19 mouse cellular contexts compared by ENCODE assay signal in genomic region chr2:154785284-154785683, GRCm38 (mm10). TPM values are rescaled to one million over a fixed set of nuclear protein-coding genes. Genes with fewer than 3 reads are reported as not detected.
DNase-seq lines count a peak whose midpoint lies in the region; ATAC-seq and TF ChIP-seq lines count a peak whose summit lies in the region.
"Had no signal": no experiment of that assay in that cellular context is flagged by ENCODE, and none has a peak within 500 bp of the region (broad histone marks: within the 10 kb centered on the region; RNA-seq: fewer than 3 reads in every experiment).

No protein-coding gene starts in this region.

- H3K9me3 ChIP-seq in hindbrain, embryonic 15.5 days: no peaks in the 10 kb centered on the region
- no peaks in the 10 kb centered on the region for H3K9me3 ChIP-seq in hindbrain, embryonic 11.5 days (ENCODE audit: control insufficient read depth, low read length)
- no peaks in the 10 kb centered on the region for H3K9me3 ChIP-seq in midbrain, embryonic 14.5 days (ENCODE audit: control insufficient read depth, low read length)
- no peaks in the 10 kb centered on the region for H3K9me3 ChIP-seq in stomach, postnatal 0 days (ENCODE audit: control insufficient read depth, low read length)
- H3K9me3 ChIP-seq: embryonic facial prominence, embryonic 15.5 days; forebrain, embryonic 12.5 days; limb, embryonic 12.5 days; megakaryocyte, embryonic 14.5 days had no signal

- TF ChIP-seq EP300 in stomach, postnatal 0 days (optimal IDR thresholded peaks at IDR 0.05): no peak

- H3K9ac ChIP-seq in hindbrain, embryonic 15.5 days: no peak overlapping the region
- H3K9ac ChIP-seq in hindbrain, embryonic 11.5 days (ENCODE audit: low read depth, low read length): no peak overlapping the region
- no peak overlapping the region for H3K9ac ChIP-seq in midbrain, embryonic 14.5 days (replicated peaks; ENCODE audit: low read length)
- H3K9ac ChIP-seq in stomach, postnatal 0 days (ENCODE audit: low read length): no peak overlapping the region
- H3K9ac ChIP-seq: embryonic facial prominence, embryonic 15.5 days; forebrain, embryonic 12.5 days; limb, embryonic 12.5 days had no signal

- H3K4me1 ChIP-seq in hindbrain, embryonic 15.5 days (replicated peaks): peaks cover 18% of the 10 kb centered on the region
- H3K4me1 ChIP-seq in hindbrain, embryonic 11.5 days (replicated peaks; ENCODE audit: control insufficient read depth, insufficient read depth, low read length): no peaks in the 10 kb centered on the region
- H3K4me1 ChIP-seq in midbrain, embryonic 14.5 days (ENCODE audit: control insufficient read depth, insufficient read depth, low read length): peaks cover 18% of the 10 kb centered on the region; the same call in 1 of the 2 replicates
- H3K4me1 ChIP-seq in stomach, postnatal 0 days (replicated peaks; ENCODE audit: control insufficient read depth, insufficient read depth): no peaks in the 10 kb centered on the region

- H3K27me3 ChIP-seq in hindbrain, embryonic 15.5 days: no peaks in the 10 kb centered on the region
- no peaks in the 10 kb centered on the region for H3K27me3 ChIP-seq in hindbrain, embryonic 11.5 days (ENCODE audit: control insufficient read depth, insufficient read depth, low read length)
- no peaks in the 10 kb centered on the region for H3K27me3 ChIP-seq in Patski
- no peaks in the 10 kb centered on the region for H3K27me3 ChIP-seq in midbrain, embryonic 14.5 days (ENCODE audit: control insufficient read depth, insufficient read depth, low read length)
- H3K27me3 ChIP-seq in stomach, postnatal 0 days (ENCODE audit: control insufficient read depth, insufficient read depth, low read length): no peaks in the 10 kb centered on the region
- H3K27me3 ChIP-seq: embryonic facial prominence, embryonic 15.5 days; forebrain, embryonic 12.5 days; limb, embryonic 12.5 days had no signal

- intact Hi-C loops in left cerebral cortex, postnatal 36 days (cut with DNase I): no loop called here

- H3K36me3 ChIP-seq in hindbrain, embryonic 15.5 days: no peaks in the 10 kb centered on the region
- H3K36me3 ChIP-seq in hindbrain, embryonic 11.5 days (ENCODE audit: control insufficient read depth, insufficient read depth, low read length): no peaks in the 10 kb centered on the region
- no peaks in the 10 kb centered on the region for H3K36me3 ChIP-seq in midbrain, embryonic 14.5 days (ENCODE audit: control insufficient read depth, insufficient read depth, low read length)
- H3K36me3 ChIP-seq in stomach, postnatal 0 days (ENCODE audit: control insufficient read depth, insufficient read depth, low read length): no peaks in the 10 kb centered on the region
- H3K36me3 ChIP-seq: embryonic facial prominence, embryonic 15.5 days; forebrain, embryonic 12.5 days; limb, embryonic 12.5 days had no signal

- WGBS in hindbrain, embryonic 15.5 days: 53% methylated on average over 3 of the region's 3 CpGs
- 78% methylated on average over 3 of the region's 3 CpGs for WGBS in hindbrain, embryonic 11.5 days
- WGBS in midbrain, embryonic 14.5 days: 50% methylated on average over 3 of the region's 3 CpGs
- WGBS in stomach, postnatal 0 days: 61% methylated on average over 3 of the region's 3 CpGs

- no peak for ATAC-seq in hindbrain, embryonic 15.5 days (ENCODE audit: low FRiP score, low read depth)
- ATAC-seq in hindbrain, embryonic 11.5 days (ENCODE audit: low FRiP score): no peak
- peak; percentile 61 for ATAC-seq in Patski
- ATAC-seq in midbrain, embryonic 14.5 days (ENCODE audit: low FRiP score, low TSS enrichment): no peak
- ATAC-seq in stomach, postnatal 0 days (ENCODE audit: low FRiP score, low TSS enrichment): no peak

- CTCF ChIA-PET in Patski (lab: Charles Lee): no interaction called here

- POLR2A ChIA-PET in Patski (lab: Charles Lee): no interaction called here

- TF ChIP-seq CTCF in Patski (IDR thresholded peaks at IDR 0.05): no peak
- TF ChIP-seq CTCF in stomach, postnatal 0 days (IDR thresholded peaks at IDR 0.05; ENCODE audit: low read depth): no peak

- DNase-seq in hindbrain, embryonic 11.5 days (ENCODE audit: low spot score): no peak
- DNase-seq in 416B (ENCODE audit: low read depth): peak; percentile 50
- DNase-seq in Patski (ENCODE audit: low read depth, low spot score): no peak
- DNase-seq in midbrain, embryonic 14.5 days: peak; percentile 59
- no peak for DNase-seq in left cerebral cortex, postnatal 36 days (ENCODE audit: low spot score in 2 of 2)
- DNase-seq in stomach, postnatal 0 days (ENCODE audit: low spot score): no peak
- DNase-seq: cerebellum, adult 8-10 months; kidney, adult 8-10 months; layer of hippocampus, postnatal 36 days had no signal

- no peak overlapping the region for H3K4me2 ChIP-seq in hindbrain, embryonic 15.5 days
- H3K4me2 ChIP-seq in hindbrain, embryonic 11.5 days (replicated peaks; ENCODE audit: low read depth, low read length): no peak overlapping the region
- H3K4me2 ChIP-seq in midbrain, embryonic 14.5 days (ENCODE audit: low read length): 0 out of 2 replicates have a peak overlapping the region, but pooled peaks have one; percentile 10
- H3K4me2 ChIP-seq in stomach, postnatal 0 days (replicated peaks; ENCODE audit: low read depth): no peak overlapping the region
- H3K4me2 ChIP-seq: embryonic facial prominence, embryonic 15.5 days; forebrain, embryonic 12.5 days; limb, embryonic 12.5 days had no signal

- no peak overlapping the region for H3K4me3 ChIP-seq in hindbrain, embryonic 15.5 days
- no peak overlapping the region for H3K4me3 ChIP-seq in hindbrain, embryonic 11.5 days (ENCODE audit: low read depth, low read length)
- H3K4me3 ChIP-seq in midbrain, embryonic 14.5 days (replicated peaks; ENCODE audit: low read depth, low read length): no peak overlapping the region
- no peak overlapping the region for H3K4me3 ChIP-seq in stomach, postnatal 0 days (ENCODE audit: low read depth, low read length)
- H3K4me3 ChIP-seq: embryonic facial prominence, embryonic 15.5 days; forebrain, embryonic 12.5 days; limb, embryonic 12.5 days; megakaryocyte, embryonic 14.5 days had no signal

- 0 out of 2 replicates have a peak overlapping the region, but pooled peaks have one; percentile 25 for H3K27ac ChIP-seq in hindbrain, embryonic 15.5 days (replicated peaks)
- H3K27ac ChIP-seq in hindbrain, embryonic 11.5 days (ENCODE audit: low read depth, low read length): no peak overlapping the region
- H3K27ac ChIP-seq in midbrain, embryonic 14.5 days (replicated peaks; ENCODE audit: low read depth, low read length): peak overlapping the region; percentile 52; the same call in 1 of the 2 replicates
- H3K27ac ChIP-seq in stomach, postnatal 0 days (replicated peaks): no peak overlapping the region
- H3K27ac ChIP-seq: embryonic facial prominence, embryonic 15.5 days; forebrain, embryonic 12.5 days; limb, embryonic 12.5 days had no signal

- in situ Hi-C loops in Patski (cut with MboI; ENCODE audit: low pct_unique_long_range_greater_than_20kb): no loop called here

RNA-seq across cellular contexts. Expression of gene Raly, which starts 5.6 kb away (rescaled TPM):
- 26.9 and 29.4 TPM in 2 replicates for polyA plus RNA-seq in hindbrain, embryonic 15.5 days (2015; fragmentation: Nextera tagmentation; extraction: Ambion mirVana)
- polyA plus RNA-seq in hindbrain, embryonic 11.5 days (2014; fragmentation: Nextera tagmentation; extraction: Ambion mirVana): 61.8 and 76.6 TPM in 2 replicates
- 237 TPM for polyA plus RNA-seq in Patski (2021)
- polyA plus RNA-seq in midbrain, embryonic 14.5 days (2014; fragmentation: Nextera tagmentation; extraction: Ambion mirVana): 58.3 and 194 TPM in 2 replicates
- total RNA-seq in left cerebral cortex, postnatal 36 days (2021): 100 to 1,000 TPM in 1 of 2 experiments, 10 to 100 TPM in 1; 99.7 to 112 TPM
- 16.8 and 18.7 TPM in 2 replicates for polyA plus RNA-seq in stomach, postnatal 0 days (2015; fragmentation: Nextera tagmentation; extraction: Ambion mirVana)

RNA-seq across cellular contexts. Expression of gene a, which starts 5.9 kb away (rescaled TPM):
- polyA plus RNA-seq in hindbrain, embryonic 15.5 days (2015; fragmentation: Nextera tagmentation; extraction: Ambion mirVana): 0.99 and 1.2 TPM in 2 replicates
- polyA plus RNA-seq in hindbrain, embryonic 11.5 days (2014; fragmentation: Nextera tagmentation; extraction: Ambion mirVana): 0.99 and 1.3 TPM in 2 replicates
- not detected for polyA plus RNA-seq in Patski (2021)
- 3.8 TPM in 1 of 2 replicates, not detected in the other for polyA plus RNA-seq in midbrain, embryonic 14.5 days (2014; fragmentation: Nextera tagmentation; extraction: Ambion mirVana)
- total RNA-seq in left cerebral cortex, postnatal 36 days (2021): not detected
- 0.41 and 0.65 TPM in 2 replicates for polyA plus RNA-seq in stomach, postnatal 0 days (2015; fragmentation: Nextera tagmentation; extraction: Ambion mirVana)
- total RNA-seq: granulocyte monocyte progenitor cell, adult 5-6 weeks; layer of hippocampus, postnatal 36 days had no signal
- polyA plus RNA-seq: heart, postnatal 0 days; lung, embryonic 16.5 days had no signal

RNA-seq across cellular contexts. Expression of gene Gm14214, which starts 15.5 kb away (rescaled TPM):
- not detected in 2 replicates for polyA plus RNA-seq in hindbrain, embryonic 15.5 days (2015; fragmentation: Nextera tagmentation; extraction: Ambion mirVana)
- polyA plus RNA-seq in hindbrain, embryonic 11.5 days (2014; fragmentation: Nextera tagmentation; extraction: Ambion mirVana): not detected in 2 replicates
- polyA plus RNA-seq in Patski (2021): not detected
- polyA plus RNA-seq in midbrain, embryonic 14.5 days (2014; fragmentation: Nextera tagmentation; extraction: Ambion mirVana): not detected in 2 replicates
- not detected for total RNA-seq in left cerebral cortex, postnatal 36 days (2021)
- polyA plus RNA-seq in stomach, postnatal 0 days (2015; fragmentation: Nextera tagmentation; extraction: Ambion mirVana): not detected in 2 replicates
- total RNA-seq: granulocyte monocyte progenitor cell, adult 5-6 weeks; layer of hippocampus, postnatal 36 days had no signal
- polyA plus RNA-seq: cortical plate, adult 2 months; embryonic facial prominence, embryonic 15.5 days; forebrain, embryonic 12.5 days; heart, postnatal 0 days; large intestine, adult 2 months; limb, embryonic 12.5 days; lung, embryonic 16.5 days had no signal

Comparison
In these comparisons a context has a peak if more than half of its experiments do, and no peak if none do; other contexts are left out.
1. H3K27ac ChIP-seq: peak in hindbrain, embryonic 15.5 days (single experiment) and midbrain, embryonic 14.5 days (single experiment); none in hindbrain, embryonic 11.5 days (single experiment) and stomach, postnatal 0 days (single experiment).
2. DNase-seq: peak in 416B (single experiment) and midbrain, embryonic 14.5 days (single experiment); none in hindbrain, embryonic 11.5 days (single experiment), Patski (single experiment), left cerebral cortex, postnatal 36 days (0 of 2) and stomach, postnatal 0 days (single experiment).